Mouse (Mus musculus) hematopoietic multipotent progenitor cell, adult 10-12 weeks (in vitro differentiated cells): ENCODE results near the gene Dnajc19. TPM values are rescaled to one million over a fixed set of nuclear protein-coding genes. Genes with fewer than 3 reads are reported as not detected.

ENCODE experiments used
- polyA plus RNA-seq: library from polyadenylated mRNA; stranded (reverse); fragments of >175 nt; gene quantifications from 2 replicates; pipeline ENCODE4 v1.2.3, GENCODE M21; 2012; ENCODE audit warnings: low replicate concordance

The Dnajc19 gene
- 21.3 and 24.0 TPM in 2 replicates for polyA plus RNA-seq

DNA sequence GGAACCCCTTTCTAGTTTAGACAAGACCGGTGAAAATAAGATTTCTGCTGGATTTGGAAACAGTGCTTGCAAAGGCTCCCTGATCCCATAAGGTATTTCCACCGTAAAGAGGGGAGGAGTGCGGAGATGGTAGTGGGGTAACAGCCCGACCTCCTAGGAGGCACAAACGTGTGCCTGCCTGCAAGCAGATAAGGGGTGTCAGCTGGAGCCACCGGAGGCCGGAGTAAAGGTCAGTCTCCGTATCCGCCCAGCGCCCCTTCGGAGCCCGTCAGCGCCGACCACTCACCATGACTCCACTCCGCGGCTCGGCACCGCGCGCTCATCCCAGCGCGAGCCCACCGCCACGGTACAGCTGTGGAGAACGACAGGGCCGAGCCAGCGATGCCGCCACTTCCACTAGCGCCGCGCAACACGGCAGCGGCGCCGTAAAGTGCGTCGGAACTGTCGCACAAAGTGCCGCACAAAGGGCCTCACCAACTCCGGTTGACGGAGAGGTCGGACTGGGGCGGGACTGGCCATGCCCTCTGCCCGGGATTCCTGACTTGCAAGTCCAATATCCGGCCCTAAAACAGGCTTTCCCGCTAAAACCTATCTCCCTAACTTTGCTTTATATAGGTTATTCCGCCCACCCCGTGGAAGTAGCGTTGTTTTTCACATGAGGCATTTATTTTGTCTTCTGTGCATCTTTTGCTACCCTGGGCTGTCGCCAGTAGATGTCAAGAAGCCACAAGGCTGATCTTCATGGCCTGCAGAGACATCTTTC is at the start of gene Dnajc19:
Gene Dnajc19 (minus strand): TSS at position 422 of the 763 bp plus-strand sequence.

DNA sequence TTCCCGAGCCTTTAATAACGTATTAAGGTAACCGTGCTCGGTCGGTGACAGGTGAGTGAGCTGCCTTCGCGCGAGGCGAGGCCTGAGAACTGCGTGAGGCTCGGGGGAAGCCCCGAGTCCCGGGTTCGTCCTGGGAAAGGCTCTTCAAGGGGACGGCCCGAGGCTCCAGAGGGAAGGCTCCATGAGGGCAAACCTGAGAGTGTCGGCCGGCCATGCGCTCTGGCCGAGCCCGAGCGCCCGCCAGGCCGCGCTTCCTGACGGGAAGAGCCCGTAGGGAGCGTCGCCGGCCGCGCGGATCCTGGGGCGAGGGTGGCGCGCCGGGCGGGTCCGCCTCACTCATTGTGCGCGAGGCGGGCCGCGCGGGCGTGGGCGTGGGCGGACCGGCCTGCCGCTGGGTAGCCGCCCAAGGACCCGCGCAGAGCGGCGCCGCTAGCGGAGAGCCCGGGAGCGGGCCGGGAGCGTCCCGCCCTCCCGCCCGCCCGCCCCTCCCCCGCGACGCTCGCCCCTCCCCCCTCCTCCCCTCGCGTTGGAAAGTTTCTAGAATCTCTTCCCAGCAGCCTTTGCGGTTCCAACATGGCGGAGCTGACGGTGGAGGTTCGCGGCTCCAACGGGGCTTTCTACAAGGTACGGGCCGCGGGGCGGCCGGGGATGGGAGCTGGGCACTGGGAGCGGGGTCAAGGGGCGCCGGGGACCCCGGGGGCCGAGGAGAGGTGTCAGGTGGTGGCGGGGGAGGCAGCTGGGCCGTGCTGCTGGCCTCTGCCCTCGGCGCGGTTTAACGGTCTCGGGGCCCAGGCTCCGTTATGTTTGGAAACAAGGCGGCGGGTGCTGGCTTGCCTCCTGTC is 61.4 kb downstream of the Dnajc19 start, which contains the start of gene Fxr1:
Gene Fxr1 (plus strand): TSS at position 404 of the 842 bp plus-strand sequence.

Other genes starting within 250 kb of the Dnajc19 start
- 0.13 TPM in 1 of 2 replicates, not detected in the other for gene Ccdc39, start 237.0 kb downstream of the Dnajc19 start, polyA plus RNA-seq
- 2.4 and 13.9 TPM in 2 replicates for gene Fxr1, start 61.4 kb downstream of the Dnajc19 start, polyA plus RNA-seq